Mouse (Mus musculus): ENCODE measurements at regions not wholly inside any gene's neighbourhood (a gene's known extent, or its start where the extent isn't known, plus 50 kb on each side); places are given as distances from the start of the nearest gene placed in this dataset.

- no peak for DNase-seq (ENCODE audit: low spot score)
Observed at GRCm38 (mm10) chr7:113113266-113113893, 93.9 kb upstream of the Arntl start.

- no peak for DNase-seq (ENCODE audit: low spot score)
Observed at GRCm38 (mm10) chr7:113117599-113117998, 89.7 kb upstream of the Arntl start.

GRCm38 (mm10) chr7:113121911-113122319 lies 85.3 kb upstream of the Arntl start:
- DNase-seq (ENCODE audit: low spot score): no peak

GRCm38 (mm10) chr7:113126010-113126409 lies 81.3 kb upstream of the Arntl start:
- no peak for DNase-seq (ENCODE audit: low spot score)

- no peak for DNase-seq (ENCODE audit: low spot score)
Observed at GRCm38 (mm10) chr7:113130552-113130951, 76.7 kb upstream of the Arntl start.

GRCm38 (mm10) chr7:113131945-113132538 lies 75.2 kb upstream of the Arntl start:
- peak; percentile 71 for DNase-seq (ENCODE audit: low spot score)

- no peak for DNase-seq (ENCODE audit: low spot score)
Observed at GRCm38 (mm10) chr7:113133891-113134290, 73.4 kb upstream of the Arntl start.

- no peak for DNase-seq (ENCODE audit: low spot score)
Observed at GRCm38 (mm10) chr7:113140011-113140438, 67.2 kb upstream of the Arntl start.

GRCm38 (mm10) chr7:113141846-113142683 lies 65.2 kb upstream of the Arntl start:
- DNase-seq (ENCODE audit: low spot score): no peak

GRCm38 (mm10) chr7:113143552-113143951 lies 63.7 kb upstream of the Arntl start:
- peak; percentile 85 for DNase-seq (ENCODE audit: low spot score)

- no peak for DNase-seq (ENCODE audit: low spot score)
Observed at GRCm38 (mm10) chr7:113145046-113145445, 62.2 kb upstream of the Arntl start.

- no peak for DNase-seq (ENCODE audit: low spot score)
Observed at GRCm38 (mm10) chr7:113146108-113146507, 61.2 kb upstream of the Arntl start.

- DNase-seq (ENCODE audit: low spot score): no peak
Observed at GRCm38 (mm10) chr7:113146526-113146925, 60.7 kb upstream of the Arntl start.

GRCm38 (mm10) chr7:113147391-113148332 lies 59.6 kb upstream of the Arntl start:
- DNase-seq (ENCODE audit: low spot score): peak; percentile 79

GRCm38 (mm10) chr7:113148700-113149099 lies 58.6 kb upstream of the Arntl start:
- DNase-seq (ENCODE audit: low spot score): no peak

GRCm38 (mm10) chr7:113149966-113150470 lies 57.2 kb upstream of the Arntl start:
- DNase-seq (ENCODE audit: low spot score): no peak

GRCm38 (mm10) chr7:113150789-113151188 lies 56.5 kb upstream of the Arntl start:
- no peak for DNase-seq (ENCODE audit: low spot score)

- DNase-seq (ENCODE audit: low spot score): peak; percentile 47
Observed at GRCm38 (mm10) chr7:113151499-113151898, 55.8 kb upstream of the Arntl start.

- DNase-seq (ENCODE audit: low spot score): no peak
Observed at GRCm38 (mm10) chr7:113153386-113153785, 53.9 kb upstream of the Arntl start.

- no peak for DNase-seq (ENCODE audit: low spot score)
Observed at GRCm38 (mm10) chr7:113154066-113154465, 53.2 kb upstream of the Arntl start.

GRCm38 (mm10) chr7:113156366-113156765 lies 50.9 kb upstream of the Arntl start:
- no peak for DNase-seq (ENCODE audit: low spot score)

Measured in gastrocnemius, adult 18-20 months (tissue).